Mouse (Mus musculus): ENCODE data around the gene Gm11938. TPM values are rescaled to one million over a fixed set of nuclear protein-coding genes. Genes with fewer than 3 reads are reported as not detected.

Gm11938 gene
- total RNA-seq, 2 experiments from 2014 or later = not detected

DNA sequence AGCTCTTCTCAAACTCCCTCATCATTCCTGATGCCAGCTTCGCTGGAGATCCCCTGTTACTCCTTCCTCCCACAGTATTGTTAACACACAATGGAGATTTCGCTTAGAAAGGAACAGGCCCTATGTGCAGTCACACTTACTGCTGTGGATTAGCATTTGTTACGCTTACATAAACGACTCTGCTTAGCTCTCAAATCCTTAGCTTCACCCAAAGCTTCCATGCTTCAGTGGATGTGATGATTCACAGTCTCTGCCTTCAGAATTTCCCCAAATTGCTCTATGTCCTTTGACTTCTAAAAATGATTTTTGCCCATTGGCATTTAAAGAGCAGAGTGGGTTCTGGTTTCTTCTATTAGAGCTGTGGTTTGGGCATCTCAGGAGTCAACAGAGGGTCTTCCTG lies 29.9 kb downstream of the Gm11938 start:
- no peak for DNase-seq

DNA sequence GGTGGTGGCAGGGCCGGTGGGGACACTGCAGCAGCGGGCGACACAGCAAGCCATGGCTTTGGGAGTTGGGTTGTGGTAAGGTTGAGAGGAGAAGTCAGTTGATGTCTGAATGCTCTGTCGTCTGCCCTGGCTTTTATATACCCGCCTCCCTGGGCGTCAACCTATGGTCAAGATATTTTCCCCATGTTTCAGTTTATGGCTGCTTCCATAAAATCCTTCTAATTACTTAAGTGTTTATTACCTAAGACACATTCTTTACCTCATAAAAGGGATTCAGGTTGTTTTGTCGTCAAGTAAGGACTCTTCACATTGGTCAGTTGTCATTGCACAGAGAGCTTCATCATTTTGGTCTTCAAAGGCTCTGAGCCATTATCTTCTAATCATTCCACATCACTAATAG lies 36.6 kb downstream of the Gm11938 start, which contains the start of gene Krtap3-1:
Gene Krtap3-1 (minus strand): TSS at position 101 of the 400 bp plus-strand sequence.
- no peak for DNase-seq

DNA sequence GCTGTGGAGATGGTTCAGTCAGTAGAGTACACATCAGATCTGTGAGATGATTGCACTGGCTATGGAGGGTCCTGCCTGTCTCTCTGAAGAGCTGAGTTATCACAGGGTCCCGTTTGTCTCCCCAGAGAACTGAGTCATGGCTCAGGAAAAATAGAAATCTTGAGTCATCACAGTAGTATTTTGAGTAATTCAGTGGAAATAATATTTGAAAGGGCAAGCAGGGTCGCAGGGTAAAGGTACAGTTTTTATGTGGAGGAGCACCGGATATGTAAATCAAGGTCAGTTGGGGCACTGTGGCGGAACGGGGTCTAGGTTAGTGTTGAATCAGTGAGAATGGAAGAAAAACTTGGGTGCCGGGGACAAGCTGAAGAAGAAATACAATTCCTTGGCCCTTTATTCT lies 40.5 kb downstream of the Gm11938 start:
- no peak for DNase-seq

DNA sequence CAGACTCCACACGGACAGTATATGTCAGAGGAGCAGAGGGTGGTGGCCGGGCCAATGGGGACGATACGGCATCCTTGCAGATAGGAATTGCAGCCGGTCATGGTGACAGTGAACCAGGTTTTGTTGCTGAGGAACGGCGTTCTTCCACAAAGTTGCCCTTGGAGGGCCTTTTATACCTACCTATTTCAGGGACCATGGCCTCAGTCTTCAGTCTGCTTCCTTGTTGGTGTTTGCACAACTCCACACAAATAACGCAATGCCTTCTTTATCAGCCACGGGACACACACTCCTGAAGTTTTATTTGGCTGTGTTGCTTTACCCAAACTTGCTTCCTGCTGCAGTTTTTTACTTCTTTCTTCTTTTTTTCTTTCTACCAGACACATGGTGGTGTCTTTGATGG lies 43.7 kb downstream of the Gm11938 start, which contains the start of gene Gm11939:
Gene Gm11939 (minus strand): TSS at position 101 of the 400 bp plus-strand sequence.
- DNase-seq = no peak

DNA sequence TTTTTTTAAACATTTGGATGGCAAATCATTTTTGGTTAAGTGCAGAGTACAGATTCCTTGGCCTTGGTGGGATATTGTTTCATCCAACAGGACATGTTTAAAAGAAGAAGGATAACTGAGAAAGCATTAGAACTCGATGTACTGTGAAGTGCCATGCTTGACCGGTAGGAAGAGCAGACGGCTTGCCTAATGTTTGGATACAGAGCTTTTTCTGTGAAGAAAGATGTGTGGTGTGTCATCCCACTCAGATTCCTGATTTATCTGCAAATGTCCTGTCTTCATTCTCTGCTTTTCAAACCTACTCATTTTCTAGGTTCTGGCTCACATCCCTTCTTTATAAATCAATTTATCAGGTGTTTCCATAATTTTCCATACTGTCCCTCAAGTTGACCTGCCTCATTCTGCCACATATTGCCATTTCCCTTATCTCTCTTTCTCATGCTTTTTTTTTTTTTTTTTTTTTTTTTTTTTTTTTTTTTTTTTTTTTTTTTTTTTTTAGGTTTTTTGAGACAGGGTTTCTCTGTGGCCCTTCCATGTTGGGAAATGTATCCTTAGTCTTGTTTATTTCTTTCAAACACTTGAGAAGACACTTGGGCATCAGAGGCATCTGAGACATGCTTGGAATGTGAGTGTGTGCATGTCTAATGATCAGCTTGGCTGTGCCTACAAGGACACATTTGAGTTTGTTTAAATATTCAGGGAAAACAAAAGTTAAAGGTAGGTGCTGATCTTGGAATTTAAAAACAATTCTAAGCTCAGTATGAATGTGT lies 44.9 kb downstream of the Gm11938 start:
- no peak for DNase-seq

DNA sequence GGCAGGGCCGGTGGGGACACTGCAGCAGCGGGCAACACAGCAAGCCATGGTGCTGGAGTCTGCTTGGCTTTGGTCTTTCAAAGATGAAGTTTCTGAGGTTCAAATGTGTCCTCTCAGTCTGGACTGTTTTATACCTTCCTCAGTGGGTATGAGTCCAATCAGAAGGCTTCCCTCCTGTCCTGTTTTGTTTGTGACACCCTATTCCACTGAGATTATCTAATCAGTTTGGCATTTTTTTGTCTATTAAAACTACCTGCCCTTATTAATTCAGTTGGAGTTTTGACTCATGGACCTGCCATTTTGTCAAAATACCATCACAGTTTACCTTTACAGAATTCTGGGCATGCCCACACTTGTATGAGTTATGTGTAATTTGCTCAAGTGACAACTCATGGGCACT lies 46.4 kb downstream of the Gm11938 start, which contains the start of gene Krtap3-2:
Gene Krtap3-2 (minus strand): TSS at position 101 of the 400 bp plus-strand sequence.
- DNase-seq = no peak

DNA sequence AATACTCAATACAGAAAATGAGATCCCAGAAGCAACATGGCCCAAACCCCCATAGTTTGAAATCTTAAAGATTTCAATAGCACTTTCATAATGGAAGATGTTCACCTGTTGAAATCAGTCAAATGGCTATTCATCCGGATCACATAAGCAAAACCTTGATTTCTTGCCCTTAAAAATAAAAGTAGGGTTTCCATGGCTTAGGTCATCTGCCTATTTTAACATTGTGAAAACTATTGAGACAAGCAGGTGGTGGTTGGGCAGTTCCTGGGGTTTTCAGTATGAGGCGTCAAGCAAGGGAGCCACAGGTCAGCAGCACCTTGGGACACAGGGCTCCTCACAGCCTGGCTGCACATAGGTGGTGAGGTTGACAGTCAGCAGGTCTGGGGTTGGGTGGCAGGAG lies 46.9 kb downstream of the Gm11938 start:
- DNase-seq = no peak

Other genes starting within 250 kb of the Gm11938 start
- gene Krt28, start 228.4 kb downstream of the Gm11938 start, total RNA-seq (2021) = under 1 TPM in 1 of 2 experiments, not detected in 1; 0.16 TPM
- 1 to 10 TPM; 5.6 to 6.6 TPM for gene Krt10, start 213.9 kb downstream of the Gm11938 start, total RNA-seq (2021)
- not detected for gene Krt12, start 181.0 kb downstream of the Gm11938 start, total RNA-seq (2021)
- under 1 TPM in 1 of 2 experiments, not detected in 1; 0.12 TPM for gene Krt20, start 165.2 kb downstream of the Gm11938 start, total RNA-seq (2021)
- gene Krt23, start 110.2 kb downstream of the Gm11938 start, total RNA-seq (2021) = under 1 TPM in 1 of 2 experiments, not detected in 1; 0.16 TPM
- not detected for gene Krt39, start 82.0 kb downstream of the Gm11938 start, total RNA-seq (2021)
- not detected for gene Krt40, start 60.1 kb downstream of the Gm11938 start, total RNA-seq (2021)
- not detected for gene Krtap3-3, start 52.4 kb downstream of the Gm11938 start, total RNA-seq (2021)
- not detected for gene Krtap3-2, start 46.5 kb downstream of the Gm11938 start, total RNA-seq (2021)
- gene Gm11939, start 43.8 kb downstream of the Gm11938 start, total RNA-seq (2021) = not detected
- not detected for gene Krtap3-1, start 36.7 kb downstream of the Gm11938 start, total RNA-seq (2021)
- gene Krtap1-5, start 22.3 kb downstream of the Gm11938 start, total RNA-seq (2021) = not detected
- not detected for gene Krtap1-4, start 19.7 kb downstream of the Gm11938 start, total RNA-seq (2021)
- not detected for gene Krtap1-3, start 12.0 kb downstream of the Gm11938 start, total RNA-seq (2021)
- gene Krtap9-3, start 5.2 kb downstream of the Gm11938 start, total RNA-seq (2021) = not detected
- gene Gm11937, start 6.9 kb upstream of the Gm11938 start, total RNA-seq (2021) = not detected
- not detected for gene Krtap2-4, start 11.5 kb upstream of the Gm11938 start, total RNA-seq (2021)
- gene Gm11562, start 17.1 kb upstream of the Gm11938 start, total RNA-seq (2021) = not detected
- gene Krtap4-1, start 24.9 kb upstream of the Gm11938 start, total RNA-seq (2021) = not detected
- gene Krtap4-2, start 31.8 kb upstream of the Gm11938 start, total RNA-seq (2021) = not detected
- gene Krtap4-7, start 40.8 kb upstream of the Gm11938 start, total RNA-seq (2021) = not detected
- not detected for gene Gm11555, start 46.9 kb upstream of the Gm11938 start, total RNA-seq (2021)
- not detected for gene Gm11563, start 55.7 kb upstream of the Gm11938 start, total RNA-seq (2021)
- gene Krtap4-6, start 62.7 kb upstream of the Gm11938 start, total RNA-seq (2021) = not detected
- not detected for gene Gm14190, start 87.4 kb upstream of the Gm11938 start, total RNA-seq (2021)
- not detected for gene Gm14180, start 131.0 kb upstream of the Gm11938 start, total RNA-seq (2021)
- gene Gm11595, start 169.6 kb upstream of the Gm11938 start, total RNA-seq (2021) = not detected
- gene Krtap4-8, start 177.4 kb upstream of the Gm11938 start, total RNA-seq (2021) = not detected
- gene Krtap4-9, start 181.9 kb upstream of the Gm11938 start, total RNA-seq (2021) = under 1 TPM in 1 of 2 experiments, not detected in 1; 0.23 TPM
- gene Gm11596, start 190.2 kb upstream of the Gm11938 start, total RNA-seq (2021) = not detected
- gene Gm11569, start 195.6 kb upstream of the Gm11938 start, total RNA-seq (2021) = not detected
- not detected for gene Gm11554, start 201.1 kb upstream of the Gm11938 start, total RNA-seq (2021)
- not detected for gene Krtap4-13, start 206.6 kb upstream of the Gm11938 start, total RNA-seq (2021)
- gene Gm11564, start 212.4 kb upstream of the Gm11938 start, total RNA-seq (2021) = not detected
- not detected for gene 2300003K06Rik, start 234.8 kb upstream of the Gm11938 start, total RNA-seq (2021)
- gene Krtap4-16, start 248.3 kb upstream of the Gm11938 start, total RNA-seq (2021) = not detected